Mouse (Mus musculus) erythroblast, embryonic 14.5 days (primary cell): Measurements from ENCODE around the gene Mien1.

Experiments used
- GATA1 ChIP-seq: IDR thresholded peaks from 2 replicates; pipeline ENCODE4 v1.6.1; 2012; ENCODE audit warnings: low read length, inconsistent platforms, mixed read lengths
- TAL1 ChIP-seq: IDR thresholded peaks from 3 replicates; pipeline ENCODE4 v1.6.1; 2012; ENCODE audit warnings: low read length, inconsistent platforms, mixed read lengths

DNA sequence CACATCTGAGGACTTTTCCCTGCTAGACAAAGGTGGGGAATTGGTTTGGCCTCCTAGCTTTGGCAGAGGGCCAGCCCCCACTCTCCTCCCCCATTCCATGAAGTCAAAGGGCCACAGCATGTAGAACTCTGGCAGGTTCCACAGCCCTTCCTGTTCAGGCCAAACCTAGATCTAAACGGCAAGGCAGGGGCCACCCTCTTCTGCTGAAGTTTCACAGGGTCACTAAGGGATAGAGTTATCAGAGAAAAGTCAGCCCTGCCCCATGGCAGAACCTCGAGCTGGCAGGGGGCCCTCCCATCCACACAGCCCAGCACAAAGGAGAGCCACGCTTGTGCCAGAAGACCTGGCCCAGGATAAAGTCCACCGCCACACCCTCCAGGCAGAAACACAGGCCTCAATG is 43.8 kb downstream of the Mien1 start:
- TF ChIP-seq GATA1 (no peak), TAL1 (no peak)
